Mouse (Mus musculus): ENCODE results near the gene Sun2. TPM values are rescaled to one million over a fixed set of nuclear protein-coding genes. Genes with fewer than 3 reads are reported as not detected.

Gene Sun2
- polyA plus RNA-seq (2014; fragmentation: Illumina TruSeq; extraction: RNeasy Lipid Tissue Mini Kit (QIAGEN cat#74804)) = 6.8 TPM

DNA sequence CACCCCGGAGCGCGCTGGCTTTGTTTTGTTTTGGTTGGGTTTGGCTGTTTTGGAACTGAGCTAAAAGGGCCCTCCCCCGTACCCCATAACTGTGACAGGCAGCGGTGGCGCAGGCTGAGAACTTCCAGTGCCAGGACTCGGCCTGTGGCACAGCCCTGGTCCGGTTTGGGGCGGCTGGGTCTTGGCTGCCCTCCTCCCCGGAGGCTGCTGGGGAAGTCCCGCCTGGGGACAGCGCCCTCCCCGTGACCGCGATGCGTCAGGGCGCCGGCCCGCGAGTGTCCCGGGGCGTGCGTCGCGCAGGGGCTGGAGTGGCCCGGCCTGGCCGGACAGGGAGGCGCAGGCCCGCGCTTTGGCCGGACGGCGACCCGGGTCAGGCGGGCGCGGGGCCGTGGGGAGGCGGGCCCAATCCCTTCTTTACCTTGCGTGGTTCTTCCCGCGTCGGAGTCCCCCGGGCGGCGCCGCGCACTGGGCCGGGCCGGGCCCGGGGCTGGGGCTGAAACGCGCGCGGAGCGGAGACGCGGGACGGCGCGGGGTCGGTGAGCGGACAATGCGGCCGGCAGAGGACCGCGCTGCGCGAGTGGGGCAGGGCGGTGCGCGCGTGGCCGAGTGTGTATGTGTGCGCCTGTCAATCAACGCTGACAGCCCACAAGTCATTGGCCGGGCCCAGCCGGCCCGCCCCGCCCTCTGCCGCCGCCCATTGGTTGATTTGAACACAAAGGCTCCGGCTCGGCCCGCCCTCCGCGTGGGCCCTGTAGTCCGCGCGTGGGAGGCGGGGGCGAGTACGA is at the start of gene Sun2:
Gene Sun2, minus strand, starts transcription at position 616 of the 785 bp plus-strand sequence.

DNA sequence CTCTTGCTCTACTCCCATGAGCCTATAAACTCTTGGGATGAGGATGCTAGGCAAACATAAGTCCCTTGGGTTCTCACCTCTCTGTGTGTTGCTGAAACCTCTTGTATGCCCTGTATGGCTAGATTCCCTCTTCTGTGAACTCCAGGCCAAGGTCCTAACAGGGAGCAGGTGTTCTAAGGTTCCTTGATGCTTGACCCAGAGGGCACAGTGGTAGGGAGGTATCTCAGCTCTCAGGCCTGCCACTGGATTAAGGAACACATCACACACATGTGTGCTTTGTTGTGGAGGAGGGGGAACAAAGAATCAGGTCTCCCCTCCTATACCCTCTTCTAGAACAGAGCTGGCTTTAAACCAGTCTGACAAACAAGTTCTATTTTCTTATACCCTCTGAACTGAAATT is 35.4 kb upstream of the Sun2 start, which contains the start of gene Dnal4:
Gene Dnal4, minus strand, starts transcription at position 101 of the 400 bp plus-strand sequence.

DNA sequence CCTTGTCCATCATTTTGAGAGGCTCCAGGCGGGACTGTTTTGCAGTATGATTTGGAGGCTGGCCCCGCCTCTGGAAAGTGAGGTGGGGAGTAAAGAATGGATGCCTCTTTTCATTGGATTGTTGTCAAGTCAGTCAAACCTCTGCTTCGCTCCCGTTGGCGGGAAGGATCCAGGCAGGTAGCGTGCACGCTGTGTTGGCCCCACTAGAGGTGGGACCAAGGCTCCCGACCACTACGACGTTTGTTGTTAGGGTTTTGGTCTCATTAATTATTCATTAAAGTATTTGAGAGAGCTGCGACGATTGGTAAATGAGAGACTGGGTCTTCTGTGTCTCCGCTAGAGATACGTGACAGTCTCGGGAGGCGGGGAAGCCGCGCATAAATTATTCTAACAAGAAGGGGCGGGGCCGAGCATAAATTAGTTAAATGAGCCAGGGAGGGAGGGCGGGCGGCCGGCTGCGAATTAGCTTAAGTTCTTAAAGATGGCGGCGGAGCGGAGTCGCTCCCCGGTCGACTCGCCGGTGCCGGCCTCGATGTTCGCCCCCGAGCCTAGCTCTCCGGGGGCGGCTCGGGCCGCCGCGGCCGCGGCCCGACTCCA is 51.8 kb downstream of the Sun2 start, which contains the start of gene Gtpbp1:
Gene Gtpbp1, plus strand, starts transcription at position 420 of the 597 bp plus-strand sequence.

DNA sequence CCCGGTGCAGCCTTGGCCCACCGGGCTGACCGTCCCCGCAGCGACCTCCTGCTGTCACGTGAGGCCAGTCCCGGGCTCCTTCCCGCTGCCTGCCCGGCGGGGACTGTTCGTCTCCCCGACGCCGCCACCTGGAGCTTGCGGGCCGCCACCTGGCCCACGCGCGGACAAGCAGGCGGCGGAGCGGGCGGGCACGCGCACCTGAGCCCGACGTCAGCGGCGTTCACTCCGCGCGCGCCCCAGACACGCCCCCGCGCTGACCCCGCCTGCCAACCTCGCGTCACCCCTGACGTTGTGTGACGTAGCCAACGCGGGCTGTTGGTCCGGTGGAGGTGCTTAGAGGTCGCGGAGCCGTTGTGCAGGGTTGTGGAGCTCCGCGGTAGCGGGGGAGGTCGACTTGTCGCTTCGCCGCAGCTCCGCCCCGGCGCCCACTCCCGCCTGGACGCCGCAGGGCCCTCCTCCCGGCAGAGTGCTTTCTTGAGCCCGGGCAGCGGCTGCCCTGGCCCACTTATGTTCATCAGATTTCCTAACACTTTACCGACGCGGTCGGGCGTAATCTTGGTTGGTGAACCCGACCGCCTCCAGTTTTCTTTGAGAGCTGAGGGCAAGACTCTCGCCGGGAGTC is 54.6 kb downstream of the Sun2 start, which contains the start of gene Josd1:
Gene Josd1, minus strand, starts transcription at position 274 of the 622 bp plus-strand sequence.

Other genes with a start within 250 kb of the Sun2 start
- not detected for gene Kcnj4, start 237.3 kb downstream of the Sun2 start, polyA plus RNA-seq (2014; fragmentation: Illumina TruSeq; extraction: RNeasy Lipid Tissue Mini Kit (QIAGEN cat#74804))
- gene Kdelr3, start 226.1 kb downstream of the Sun2 start, polyA plus RNA-seq (2014; fragmentation: Illumina TruSeq; extraction: RNeasy Lipid Tissue Mini Kit (QIAGEN cat#74804)) = 14.0 TPM
- 237 TPM for gene Ddx17, start 195.8 kb downstream of the Sun2 start, polyA plus RNA-seq (2014; fragmentation: Illumina TruSeq; extraction: RNeasy Lipid Tissue Mini Kit (QIAGEN cat#74804))
- 1.3 TPM for gene Dmc1, start 137.4 kb downstream of the Sun2 start, polyA plus RNA-seq (2014; fragmentation: Illumina TruSeq; extraction: RNeasy Lipid Tissue Mini Kit (QIAGEN cat#74804))
- gene Fam227a, start 83.6 kb downstream of the Sun2 start, polyA plus RNA-seq (2014; fragmentation: Illumina TruSeq; extraction: RNeasy Lipid Tissue Mini Kit (QIAGEN cat#74804)) = 1.5 TPM
- 2.4 TPM for gene Cby1, start 83.3 kb downstream of the Sun2 start, polyA plus RNA-seq (2014; fragmentation: Illumina TruSeq; extraction: RNeasy Lipid Tissue Mini Kit (QIAGEN cat#74804))
- 270 TPM for gene Tomm22, start 71.7 kb downstream of the Sun2 start, polyA plus RNA-seq (2014; fragmentation: Illumina TruSeq; extraction: RNeasy Lipid Tissue Mini Kit (QIAGEN cat#74804))
- 24.8 TPM for gene Josd1, start 54.6 kb downstream of the Sun2 start, polyA plus RNA-seq (2014; fragmentation: Illumina TruSeq; extraction: RNeasy Lipid Tissue Mini Kit (QIAGEN cat#74804))
- 1.2 TPM for gene Gtpbp1, start 51.7 kb downstream of the Sun2 start, polyA plus RNA-seq (2014; fragmentation: Illumina TruSeq; extraction: RNeasy Lipid Tissue Mini Kit (QIAGEN cat#74804))
- 1.7 TPM for gene Dnal4, start 35.3 kb upstream of the Sun2 start, polyA plus RNA-seq (2014; fragmentation: Illumina TruSeq; extraction: RNeasy Lipid Tissue Mini Kit (QIAGEN cat#74804))
- 0.86 TPM for gene Nptxr, start 62.2 kb upstream of the Sun2 start, polyA plus RNA-seq (2014; fragmentation: Illumina TruSeq; extraction: RNeasy Lipid Tissue Mini Kit (QIAGEN cat#74804))
- not detected for gene Npcd, start 91.7 kb upstream of the Sun2 start, polyA plus RNA-seq (2014; fragmentation: Illumina TruSeq; extraction: RNeasy Lipid Tissue Mini Kit (QIAGEN cat#74804))
- 8.3 TPM for gene Cbx6, start 92.2 kb upstream of the Sun2 start, polyA plus RNA-seq (2014; fragmentation: Illumina TruSeq; extraction: RNeasy Lipid Tissue Mini Kit (QIAGEN cat#74804))
- 14.4 TPM for gene Apobec3, start 149.1 kb upstream of the Sun2 start, polyA plus RNA-seq (2014; fragmentation: Illumina TruSeq; extraction: RNeasy Lipid Tissue Mini Kit (QIAGEN cat#74804))
- 0.46 TPM for gene Cbx7, start 228.6 kb upstream of the Sun2 start, polyA plus RNA-seq (2014; fragmentation: Illumina TruSeq; extraction: RNeasy Lipid Tissue Mini Kit (QIAGEN cat#74804))